Mouse (Mus musculus) heart, adult 2 months (tissue): ENCODE measurements around the gene Fmo6.

Experiments used
- CTCF ChIP-seq: fragments of 200-600 bp; IDR thresholded peaks from 2 replicates; pipeline ENCODE4 v1.8.1; 2022; ENCODE audit warnings: antibody characterized with exemption, mild to moderate bottlenecking, moderate library complexity
- EP300 ChIP-seq: fragments of 200-500 bp; IDR thresholded peaks from 2 replicates; pipeline ENCODE4 v1.6.1; 2011; ENCODE audit warnings: low read depth, low read length, control low read depth; ENCODE audit not compliant: insufficient read depth

DNA sequence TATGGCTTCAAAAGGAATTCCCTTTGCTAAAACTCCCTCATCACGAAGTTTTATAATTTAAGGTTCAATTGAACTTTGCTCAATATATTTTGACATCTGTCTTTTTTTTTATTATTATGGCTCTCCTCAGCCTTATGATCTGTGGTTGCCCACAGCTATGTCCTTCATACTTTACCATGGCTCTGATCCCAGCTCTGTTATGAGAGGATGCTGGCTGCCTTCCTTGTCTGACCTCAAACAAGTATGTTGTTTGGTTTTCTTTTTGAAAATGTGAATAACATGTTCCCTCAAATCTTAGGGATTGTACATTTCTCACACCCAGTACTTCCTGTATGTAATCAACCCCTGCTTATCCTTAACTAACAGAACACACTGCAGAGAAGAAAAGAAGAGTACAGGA lies 20.1 kb upstream of the Fmo6 start:
- TF ChIP-seq CTCF (no peak), EP300 (no peak)
